Mouse (Mus musculus): ENCODE measurements around the gene Ankub1. TPM values are rescaled to one million over a fixed set of nuclear protein-coding genes. Genes with fewer than 3 reads are reported as not detected.

Gene Ankub1
- polyA plus RNA-seq, 1 experiment from 2014 or later = 0.16 TPM

DNA sequence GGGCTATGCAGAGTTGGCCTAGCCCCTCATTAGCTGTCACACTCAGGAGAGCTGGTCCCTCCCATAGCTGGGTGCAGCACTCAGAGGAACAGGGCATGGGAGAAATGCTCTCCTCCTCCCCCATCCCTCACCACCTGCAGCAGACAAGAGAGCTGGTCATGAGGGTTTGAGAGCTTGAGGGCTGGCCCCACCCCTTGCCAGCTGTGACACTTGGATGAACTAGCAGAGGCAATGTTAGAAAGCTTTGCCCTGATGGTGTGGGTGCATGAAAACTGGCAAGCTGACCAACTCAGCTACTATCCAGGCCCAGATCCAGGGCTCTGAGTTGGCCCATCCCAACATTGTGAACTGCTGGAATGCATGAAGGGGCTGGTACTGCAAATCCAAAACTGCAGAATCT lies 14.8 kb downstream of the Ankub1 start:
- H3K27ac ChIP-seq = no peak overlapping the region
- no peaks in the 10 kb centered on the region for H3K9me3 ChIP-seq (ENCODE audit: control insufficient read depth, low read length)
- H3K4me2 ChIP-seq (replicated peaks) = no peak overlapping the region
- H3K27me3 ChIP-seq (ENCODE audit: control insufficient read depth, insufficient read depth, low read length) = no peaks in the 10 kb centered on the region
- ATAC-seq (ENCODE audit: low FRiP score) = no peak
- no peaks in the 10 kb centered on the region for H3K4me1 ChIP-seq (replicated peaks; ENCODE audit: control insufficient read depth, insufficient read depth, low read length)
- H3K36me3 ChIP-seq (replicated peaks; ENCODE audit: control insufficient read depth, insufficient read depth) = no peaks in the 10 kb centered on the region
- H3K9ac ChIP-seq = no peak overlapping the region
- H3K4me3 ChIP-seq (replicated peaks; ENCODE audit: low read length) = no peak overlapping the region
- DNase-seq (ENCODE audit: low spot score) = no peak

DNA sequence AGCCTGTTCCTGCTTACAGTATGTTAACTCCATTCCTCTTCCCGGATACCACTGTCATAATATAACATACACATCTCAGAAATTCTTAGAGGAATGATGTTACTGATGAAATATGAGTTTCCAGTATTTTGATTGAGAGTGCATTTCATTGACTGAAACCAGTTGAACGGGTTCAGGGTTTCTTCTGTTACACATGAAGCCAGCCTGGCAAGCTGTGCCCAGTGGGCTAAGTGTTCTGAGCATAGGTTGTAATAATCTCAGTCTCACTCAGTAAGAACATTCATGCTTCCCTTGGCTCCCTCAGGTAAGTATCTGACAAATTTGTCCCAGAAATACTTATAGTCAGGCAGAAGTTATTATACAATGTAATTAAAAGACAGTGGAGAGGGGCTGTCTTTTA lies 18.5 kb downstream of the Ankub1 start:
- Histone ChIP-seq H3K36me3 (replicated peaks; ENCODE audit: control insufficient read depth, insufficient read depth) (no peaks in the 10 kb centered on the region), H3K4me3 (replicated peaks; ENCODE audit: low read length) (no peak overlapping the region), H3K4me2 (replicated peaks) (no peak overlapping the region), H3K9ac (no peak overlapping the region), H3K9me3 (ENCODE audit: control insufficient read depth, low read length) (no peaks in the 10 kb centered on the region), H3K27me3 (ENCODE audit: control insufficient read depth, insufficient read depth, low read length) (no peaks in the 10 kb centered on the region), H3K4me1 (replicated peaks; ENCODE audit: control insufficient read depth, insufficient read depth, low read length) (no peaks in the 10 kb centered on the region), H3K27ac (no peak overlapping the region)
- WGBS = 94% methylated on average over 2 of the region's 2 CpGs
- DNase-seq (ENCODE audit: low spot score) (no peak), ATAC-seq (ENCODE audit: low FRiP score) (no peak)

DNA sequence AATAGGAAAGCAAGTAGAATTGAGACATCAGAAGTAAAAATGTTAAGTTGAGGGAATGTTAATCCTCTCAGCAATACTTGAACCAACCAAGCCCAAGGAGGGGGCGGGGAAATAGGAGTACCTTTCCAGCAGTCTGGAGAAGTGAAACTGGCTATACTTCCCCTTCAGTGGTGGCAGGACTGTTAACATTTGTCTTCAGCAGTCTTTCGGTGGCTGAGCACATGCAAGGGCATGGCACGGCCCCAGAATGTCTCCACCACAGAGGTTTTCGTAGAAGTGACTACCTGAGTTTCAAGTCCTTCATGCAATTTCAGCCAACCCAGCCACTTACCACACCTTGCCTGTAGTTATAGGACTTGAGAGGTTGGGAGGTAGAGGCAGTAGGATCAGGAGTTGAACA lies 19.0 kb downstream of the Ankub1 start:
- Histone ChIP-seq H3K4me1 (replicated peaks; ENCODE audit: control insufficient read depth, insufficient read depth, low read length) (no peaks in the 10 kb centered on the region), H3K36me3 (replicated peaks; ENCODE audit: control insufficient read depth, insufficient read depth) (no peaks in the 10 kb centered on the region), H3K9me3 (ENCODE audit: control insufficient read depth, low read length) (no peaks in the 10 kb centered on the region), H3K27ac (no peak overlapping the region), H3K4me2 (replicated peaks) (no peak overlapping the region), H3K4me3 (replicated peaks; ENCODE audit: low read length) (no peak overlapping the region), H3K27me3 (ENCODE audit: control insufficient read depth, insufficient read depth, low read length) (no peaks in the 10 kb centered on the region), H3K9ac (no peak overlapping the region)
- 90% methylated on average over 4 of the region's 4 CpGs for WGBS
- no peak for DNase-seq (ENCODE audit: low spot score)
- ATAC-seq (ENCODE audit: low FRiP score) = no peak

DNA sequence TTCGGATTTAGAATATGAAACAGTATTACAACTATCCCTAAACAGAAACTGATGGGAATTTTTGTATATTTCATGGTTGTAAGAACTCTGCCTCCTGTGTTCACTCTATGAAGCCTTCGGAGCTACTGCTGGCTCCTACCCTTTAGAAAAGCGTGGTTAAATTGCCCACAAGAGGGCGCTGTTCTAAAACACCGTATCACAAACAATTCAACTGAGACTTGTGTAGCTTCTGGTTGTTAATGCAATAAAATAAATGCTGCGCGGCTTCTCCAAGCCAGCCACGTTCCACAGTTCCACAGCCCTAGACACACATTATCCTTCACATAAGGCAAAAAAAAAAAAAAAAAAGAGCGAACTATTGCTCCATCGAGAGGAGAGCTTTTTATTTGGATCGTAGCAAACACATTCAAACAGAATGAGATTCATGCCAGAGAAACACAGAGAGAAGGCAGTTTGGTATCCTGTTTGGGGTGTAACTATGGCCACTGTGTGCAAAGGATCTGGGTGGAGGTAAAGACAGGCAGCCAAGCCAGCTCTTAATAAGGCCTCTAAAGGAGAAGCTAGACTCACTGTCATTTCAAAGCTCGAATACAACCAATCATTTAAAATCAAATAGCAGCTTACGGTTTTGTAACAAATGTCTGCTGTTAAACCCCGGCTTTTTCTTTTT lies 25.4 kb downstream of the Ankub1 start:
- Histone ChIP-seq H3K9me3 (ENCODE audit: control insufficient read depth, low read length) (no peaks in the 10 kb centered on the region), H3K4me3 (replicated peaks; ENCODE audit: low read length) (peak overlapping the region; percentile 19), H3K9ac (peak overlapping the region; percentile 46; the same call in 1 of the 2 replicates), H3K4me2 (replicated peaks) (peak overlapping the region; percentile 51), H3K27me3 (ENCODE audit: control insufficient read depth, insufficient read depth, low read length) (no peaks in the 10 kb centered on the region), H3K27ac (peak overlapping the region; percentile 18; the same call in 1 of the 2 replicates), H3K4me1 (replicated peaks; ENCODE audit: control insufficient read depth, insufficient read depth, low read length) (no peaks in the 10 kb centered on the region), H3K36me3 (replicated peaks; ENCODE audit: control insufficient read depth, insufficient read depth) (no peaks in the 10 kb centered on the region)
- WGBS = 27% methylated on average over 14 of the region's 14 CpGs
- ATAC-seq (ENCODE audit: low FRiP score) (peak; percentile 94), DNase-seq (ENCODE audit: low spot score) (peak; percentile 94)

DNA sequence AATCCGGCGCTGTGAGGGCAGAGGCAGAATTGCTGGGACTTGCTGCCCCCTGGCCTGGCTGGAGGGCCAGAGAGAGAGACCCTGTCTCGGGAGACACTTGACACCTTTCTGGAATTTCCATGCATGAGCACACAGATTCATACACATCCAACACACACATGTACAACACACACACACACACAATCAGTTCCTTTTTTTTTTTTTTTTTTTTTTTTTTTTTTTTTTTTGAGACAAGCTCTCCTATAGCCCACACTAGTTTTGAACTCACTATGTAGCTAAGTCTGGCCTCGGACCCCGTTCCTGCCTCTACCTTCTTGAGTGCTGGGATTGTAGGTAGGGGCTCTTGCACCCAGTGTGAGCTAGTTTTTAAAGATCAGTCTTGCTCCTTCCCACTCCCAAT lies 26.7 kb downstream of the Ankub1 start:
- ATAC-seq (ENCODE audit: low FRiP score) (no peak), DNase-seq (ENCODE audit: low spot score) (no peak)
- no peaks in the 10 kb centered on the region for H3K9me3 ChIP-seq (ENCODE audit: control insufficient read depth, low read length)
- no peak overlapping the region for H3K27ac ChIP-seq
- WGBS = 89% methylated on average over 5 of the region's 5 CpGs
- H3K4me2 ChIP-seq (replicated peaks) = no peak overlapping the region
- H3K4me1 ChIP-seq (replicated peaks; ENCODE audit: control insufficient read depth, insufficient read depth, low read length) = no peaks in the 10 kb centered on the region
- H3K36me3 ChIP-seq (replicated peaks; ENCODE audit: control insufficient read depth, insufficient read depth) = no peaks in the 10 kb centered on the region
- H3K9ac ChIP-seq = no peak overlapping the region
- no peaks in the 10 kb centered on the region for H3K27me3 ChIP-seq (ENCODE audit: control insufficient read depth, insufficient read depth, low read length)
- no peak overlapping the region for H3K4me3 ChIP-seq (replicated peaks; ENCODE audit: low read length)

DNA sequence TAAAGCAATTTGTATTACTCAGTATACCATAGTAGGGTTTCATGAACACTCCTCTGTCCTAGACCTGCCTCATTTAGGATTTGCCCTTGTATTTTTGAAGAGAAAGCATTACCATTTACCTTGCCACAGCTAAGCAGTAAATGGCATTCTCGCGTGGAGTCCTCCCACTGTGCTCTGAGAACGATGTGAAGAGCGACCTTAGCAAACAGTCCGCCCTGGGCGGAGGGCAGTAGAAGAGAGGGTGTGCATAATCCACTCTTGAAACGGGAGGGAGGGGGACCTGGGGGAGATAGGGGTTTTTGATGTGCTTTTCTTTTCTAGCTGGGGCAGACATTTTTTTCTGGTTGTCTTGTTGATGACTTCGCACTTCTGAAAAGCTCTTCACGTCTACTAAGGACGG lies 27.9 kb downstream of the Ankub1 start:
- H3K4me2 ChIP-seq (replicated peaks) = no peak overlapping the region
- H3K4me3 ChIP-seq (replicated peaks; ENCODE audit: low read length) = no peak overlapping the region
- no peak overlapping the region for H3K9ac ChIP-seq
- no peak overlapping the region for H3K27ac ChIP-seq
- no peaks in the 10 kb centered on the region for H3K36me3 ChIP-seq (replicated peaks; ENCODE audit: control insufficient read depth, insufficient read depth)
- WGBS = 71% methylated on average over 10 of the region's 10 CpGs
- no peaks in the 10 kb centered on the region for H3K4me1 ChIP-seq (replicated peaks; ENCODE audit: control insufficient read depth, insufficient read depth, low read length)
- no peaks in the 10 kb centered on the region for H3K27me3 ChIP-seq (ENCODE audit: control insufficient read depth, insufficient read depth, low read length)
- H3K9me3 ChIP-seq (ENCODE audit: control insufficient read depth, low read length) = no peaks in the 10 kb centered on the region
- no peak for DNase-seq (ENCODE audit: low spot score)
- ATAC-seq (ENCODE audit: low FRiP score) = no peak

DNA sequence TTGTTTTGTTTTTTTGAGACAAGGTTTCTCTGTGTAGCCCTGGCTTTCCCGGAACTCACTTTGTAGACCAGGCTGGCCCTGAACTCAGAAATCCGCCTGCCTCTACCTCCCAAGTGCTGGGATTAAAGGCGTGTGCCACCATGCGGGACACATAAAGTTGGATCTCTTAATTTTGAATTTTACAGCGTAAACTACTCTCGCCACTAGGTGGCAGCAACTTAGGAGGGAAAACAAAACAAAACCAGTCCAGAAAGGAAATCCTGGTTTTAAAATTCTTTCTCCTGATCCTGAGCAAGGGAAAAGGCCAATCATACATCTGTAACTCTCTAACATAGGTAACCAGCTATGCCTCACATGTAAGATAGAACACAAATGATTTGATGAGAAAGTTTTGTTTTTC lies 28.9 kb downstream of the Ankub1 start:
- H3K36me3 ChIP-seq (replicated peaks; ENCODE audit: control insufficient read depth, insufficient read depth) = no peaks in the 10 kb centered on the region
- no peaks in the 10 kb centered on the region for H3K9me3 ChIP-seq (ENCODE audit: control insufficient read depth, low read length)
- no peak overlapping the region for H3K4me2 ChIP-seq (replicated peaks)
- H3K4me3 ChIP-seq (replicated peaks; ENCODE audit: low read length) = no peak overlapping the region
- 25% methylated on average over 6 of the region's 6 CpGs for WGBS
- no peak overlapping the region for H3K27ac ChIP-seq
- DNase-seq (ENCODE audit: low spot score) (peak; percentile 81), ATAC-seq (ENCODE audit: low FRiP score) (no peak)
- H3K27me3 ChIP-seq (ENCODE audit: control insufficient read depth, insufficient read depth, low read length) = no peaks in the 10 kb centered on the region
- no peaks in the 10 kb centered on the region for H3K4me1 ChIP-seq (replicated peaks; ENCODE audit: control insufficient read depth, insufficient read depth, low read length)
- no peak overlapping the region for H3K9ac ChIP-seq

DNA sequence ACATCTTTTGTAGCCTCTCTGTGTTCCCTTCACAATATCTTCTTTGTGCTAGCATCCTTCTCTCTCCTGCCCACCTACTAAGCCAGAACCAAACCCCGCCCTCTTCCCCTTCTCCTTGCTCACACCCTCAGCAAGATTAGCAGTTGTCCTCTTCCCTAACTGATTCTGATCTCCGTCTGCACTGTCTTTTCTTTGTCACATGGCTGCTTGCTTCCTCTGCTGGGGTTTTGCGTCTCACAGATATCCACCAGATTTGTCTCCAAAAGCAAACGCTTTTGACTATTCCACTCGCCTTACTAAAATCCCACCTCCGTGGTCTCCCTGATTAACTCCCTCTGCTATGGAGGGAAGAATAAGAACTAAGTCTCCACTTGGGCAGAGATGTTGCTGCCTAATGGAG lies 34.0 kb downstream of the Ankub1 start:
- Histone ChIP-seq H3K36me3 (replicated peaks; ENCODE audit: control insufficient read depth, insufficient read depth) (no peaks in the 10 kb centered on the region), H3K4me2 (replicated peaks) (no peak overlapping the region), H3K27me3 (ENCODE audit: control insufficient read depth, insufficient read depth, low read length) (no peaks in the 10 kb centered on the region), H3K27ac (no peak overlapping the region), H3K9me3 (ENCODE audit: control insufficient read depth, low read length) (no peaks in the 10 kb centered on the region), H3K9ac (no peak overlapping the region), H3K4me1 (replicated peaks; ENCODE audit: control insufficient read depth, insufficient read depth, low read length) (no peaks in the 10 kb centered on the region), H3K4me3 (replicated peaks; ENCODE audit: low read length) (no peak overlapping the region)
- no peak for ATAC-seq (ENCODE audit: low FRiP score)
- WGBS = 76% methylated on average over 6 of the region's 6 CpGs
- DNase-seq (ENCODE audit: low spot score) = no peak

DNA sequence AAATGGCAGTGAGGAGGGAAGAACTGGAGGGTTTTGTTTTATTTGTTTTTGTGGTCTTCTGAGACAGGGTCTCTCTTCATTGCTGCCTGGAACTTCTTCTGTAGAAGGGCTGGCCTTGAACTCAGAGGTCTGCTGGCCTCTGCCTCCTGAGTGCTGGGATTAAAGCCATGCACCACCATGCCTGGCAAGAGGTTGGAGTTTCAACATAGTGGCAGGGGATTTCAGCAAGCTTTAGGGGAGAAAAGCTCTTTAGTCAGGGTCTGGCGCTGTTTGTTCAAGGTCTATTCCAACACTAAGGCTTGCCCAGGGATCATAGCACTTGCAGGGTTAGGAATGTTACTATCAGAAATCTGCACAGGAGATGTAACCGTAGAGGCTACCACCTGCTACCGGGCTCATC lies 39.0 kb downstream of the Ankub1 start:
- no peak overlapping the region for H3K27ac ChIP-seq
- 83% methylated on average over 3 of the region's 3 CpGs for WGBS
- no peak for DNase-seq (ENCODE audit: low spot score)
- no peaks in the 10 kb centered on the region for H3K27me3 ChIP-seq (ENCODE audit: control insufficient read depth, insufficient read depth, low read length)
- ATAC-seq (ENCODE audit: low FRiP score) = no peak
- H3K4me1 ChIP-seq (replicated peaks; ENCODE audit: control insufficient read depth, insufficient read depth, low read length) = peaks cover 7% of the 10 kb centered on the region; the same call in 1 of the 2 replicates
- no peak overlapping the region for H3K4me2 ChIP-seq (replicated peaks)
- no peaks in the 10 kb centered on the region for H3K9me3 ChIP-seq (ENCODE audit: control insufficient read depth, low read length)
- H3K36me3 ChIP-seq (replicated peaks; ENCODE audit: control insufficient read depth, insufficient read depth) = no peaks in the 10 kb centered on the region
- no peak overlapping the region for H3K4me3 ChIP-seq (replicated peaks; ENCODE audit: low read length)
- H3K9ac ChIP-seq = no peak overlapping the region; the same call in 1 of the 2 replicates

DNA sequence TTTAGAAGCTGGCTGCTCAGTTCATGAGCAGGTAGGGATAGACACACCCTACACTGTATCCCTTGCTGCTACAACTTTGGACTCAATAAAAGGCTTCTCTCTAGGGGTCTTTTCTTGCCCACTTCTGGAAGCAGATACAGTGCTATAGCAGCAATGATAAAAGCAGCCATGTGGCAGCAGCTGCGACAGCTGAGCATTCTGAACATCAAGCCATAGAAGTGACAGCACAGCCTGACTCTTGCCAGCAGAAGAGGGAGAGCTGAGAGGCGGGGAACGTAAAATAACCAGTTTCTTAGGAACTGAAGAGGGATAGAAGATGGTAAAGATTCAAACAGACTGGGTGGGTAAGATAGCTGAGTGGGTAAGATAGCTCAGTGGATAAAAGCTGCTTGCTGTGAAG lies 40.1 kb downstream of the Ankub1 start:
- Histone ChIP-seq H3K27ac (no peak overlapping the region), H3K36me3 (replicated peaks; ENCODE audit: control insufficient read depth, insufficient read depth) (peaks cover 4% of the 10 kb centered on the region; the same call in 1 of the 2 replicates), H3K4me3 (replicated peaks; ENCODE audit: low read length) (no peak overlapping the region), H3K4me1 (replicated peaks; ENCODE audit: control insufficient read depth, insufficient read depth, low read length) (peaks cover 7% of the 10 kb centered on the region; the same call in 1 of the 2 replicates), H3K9me3 (ENCODE audit: control insufficient read depth, low read length) (no peaks in the 10 kb centered on the region), H3K27me3 (ENCODE audit: control insufficient read depth, insufficient read depth, low read length) (no peaks in the 10 kb centered on the region), H3K9ac (no peak overlapping the region), H3K4me2 (replicated peaks) (no peak overlapping the region)
- DNase-seq (ENCODE audit: low spot score) = no peak
- 76% methylated on average over 3 of the region's 3 CpGs for WGBS
- no peak for ATAC-seq (ENCODE audit: low FRiP score)

Measured in hindbrain, embryonic 14.5 days (tissue).